Mouse (Mus musculus): ENCODE measurements at regions not wholly inside any gene's neighbourhood (a gene's known extent, or its start where the extent isn't known, plus 50 kb on each side); places are given as distances from the start of the nearest gene placed in this dataset.

GRCm38 (mm10) chr9:47054595-47054994, 56.1 kb downstream of the Gm4791 start:
- no peak for DNase-seq (ENCODE audit: low spot score in 2 of 2)

GRCm38 (mm10) chr9:47055558-47055957, 57.0 kb downstream of the Gm4791 start:
- DNase-seq (ENCODE audit: low spot score in 2 of 2) = no peak

DNA sequence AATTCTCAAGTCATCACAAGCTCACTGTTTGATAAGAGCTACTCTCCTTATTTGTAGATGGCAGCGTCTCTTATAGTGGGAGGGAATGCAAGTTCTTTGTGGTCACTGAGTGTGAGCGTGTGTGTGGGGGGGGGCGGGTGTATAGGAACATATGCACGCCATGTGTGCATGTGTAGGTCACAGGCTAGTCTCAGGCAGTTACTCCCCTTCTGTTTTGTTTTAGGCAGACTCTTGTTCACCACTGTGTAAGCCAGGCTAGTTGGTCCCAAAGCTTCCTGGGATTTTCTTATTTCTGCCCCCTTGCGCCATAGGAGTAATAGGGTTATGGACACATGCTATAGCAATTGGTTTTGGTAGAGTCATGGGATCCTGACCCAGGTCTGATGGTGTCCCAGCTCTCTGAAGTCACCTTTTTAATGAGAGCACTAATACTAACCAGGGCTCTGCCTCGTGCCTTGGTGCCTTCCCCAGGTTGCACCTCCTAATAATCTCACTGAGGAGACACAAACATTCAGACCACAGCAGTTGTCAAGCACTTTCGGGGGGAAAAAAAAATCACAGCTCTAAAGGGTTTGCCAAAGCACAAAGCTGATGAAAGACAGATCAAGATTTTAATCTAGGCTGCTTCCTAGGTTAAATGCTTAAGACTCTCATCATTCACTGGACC, 60.9 kb downstream of the Gm4791 start:
- no peak for DNase-seq (ENCODE audit: low spot score in 2 of 2)

- no peak for DNase-seq (ENCODE audit: low spot score in 2 of 2)
These were observed 62.2 kb downstream of the Gm4791 start for GRCm38 (mm10) chr9:47060757-47061156.

DNA sequence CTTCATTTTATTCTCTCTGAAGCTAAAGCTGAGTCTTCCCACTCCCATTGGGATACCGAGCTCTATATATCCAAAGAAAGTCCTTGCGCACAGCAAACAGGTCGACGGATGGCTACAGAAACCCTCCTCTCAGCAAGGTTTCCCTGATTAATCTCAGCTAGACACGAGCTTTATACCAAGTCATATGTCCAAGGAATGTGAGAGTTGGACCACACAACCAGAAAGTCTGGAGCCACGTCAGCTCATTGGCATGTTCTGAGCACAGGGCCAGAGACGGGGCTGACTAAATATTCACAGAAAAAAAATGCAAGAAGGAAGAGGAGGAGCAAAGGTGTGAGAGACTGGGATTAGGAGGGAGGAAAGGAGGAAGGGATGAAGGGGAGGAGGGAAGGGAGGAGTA, 64.0 kb downstream of the Gm4791 start:
- DNase-seq (ENCODE audit: low spot score in 2 of 2) = peak in 1 of 2 experiments; percentile 3

DNA sequence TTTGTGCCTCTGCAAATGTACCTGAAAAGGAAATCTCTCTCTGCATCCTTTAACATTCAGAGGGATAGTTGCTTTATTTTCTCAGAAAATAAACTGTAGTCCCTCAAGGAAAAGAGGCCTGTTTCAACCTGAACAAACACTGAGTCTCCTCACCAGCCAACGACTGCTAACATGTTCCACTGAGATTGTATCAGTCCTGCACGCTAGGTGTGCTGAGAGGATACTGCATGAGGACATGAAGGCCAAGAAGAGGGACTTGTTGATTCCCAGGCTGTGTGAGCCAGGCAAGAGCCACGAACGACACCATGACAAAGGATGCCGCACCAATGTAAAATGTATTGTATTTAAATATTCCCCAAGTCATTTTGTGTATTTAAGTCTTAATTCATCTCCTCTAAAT, 65.2 kb downstream of the Gm4791 start:
- DNase-seq (ENCODE audit: low spot score in 2 of 2) = no peak

- no peak for DNase-seq (ENCODE audit: low spot score in 2 of 2)
These were observed 66.0 kb downstream of the Gm4791 start for GRCm38 (mm10) chr9:47064463-47065032.

- DNase-seq (ENCODE audit: low spot score in 2 of 2) = no peak
These were observed 70.9 kb downstream of the Gm4791 start for GRCm38 (mm10) chr9:47069436-47069835.

- DNase-seq (ENCODE audit: low spot score in 2 of 2) = no peak
These were observed 72.4 kb downstream of the Gm4791 start for GRCm38 (mm10) chr9:47070958-47071357.

DNA sequence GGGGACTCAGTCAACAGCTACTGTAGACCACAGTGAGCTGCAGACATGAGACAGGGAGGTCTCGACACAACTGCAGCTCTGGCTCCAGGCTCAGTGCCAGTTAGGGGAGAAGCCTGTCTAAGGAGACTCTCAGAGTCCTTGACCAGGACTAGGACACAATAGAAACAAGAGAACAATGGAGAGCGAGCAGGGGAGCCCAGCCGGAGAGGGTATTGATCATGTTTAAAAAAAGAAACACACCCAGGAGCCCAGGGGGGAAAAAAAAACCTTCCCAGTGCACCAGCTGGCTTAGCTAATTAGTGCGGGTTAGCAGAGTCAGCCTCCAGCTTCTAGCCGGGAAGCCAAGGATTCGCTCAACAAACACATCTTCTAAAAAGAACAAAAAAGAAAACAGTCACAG, 78.4 kb downstream of the Gm4791 start:
- DNase-seq (ENCODE audit: low spot score in 2 of 2) = no peak

DNA sequence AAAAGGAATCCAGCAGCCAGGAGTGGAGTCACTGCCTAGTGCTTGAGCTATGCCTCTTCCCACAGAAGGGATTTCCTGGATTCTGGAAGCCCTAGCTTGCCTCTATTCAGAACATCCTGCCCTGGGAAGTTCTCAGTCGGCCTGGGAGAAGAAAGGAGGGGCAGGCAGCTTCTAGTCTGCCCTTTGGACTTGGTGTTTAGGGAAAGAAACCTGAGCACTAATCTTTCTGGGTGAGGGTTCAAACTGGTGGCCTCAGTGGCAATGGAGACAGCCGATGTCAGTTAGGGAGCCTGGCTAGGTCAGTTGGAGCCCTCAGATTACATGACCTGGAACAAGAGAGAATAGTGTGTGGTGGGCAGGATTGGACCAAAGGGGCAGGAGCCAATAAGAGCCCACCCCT, 78.9 kb downstream of the Gm4791 start:
- no peak for DNase-seq (ENCODE audit: low spot score in 2 of 2)

GRCm38 (mm10) chr9:47077945-47078344, 79.4 kb downstream of the Gm4791 start:
- no peak for DNase-seq (ENCODE audit: low spot score in 2 of 2)

DNA sequence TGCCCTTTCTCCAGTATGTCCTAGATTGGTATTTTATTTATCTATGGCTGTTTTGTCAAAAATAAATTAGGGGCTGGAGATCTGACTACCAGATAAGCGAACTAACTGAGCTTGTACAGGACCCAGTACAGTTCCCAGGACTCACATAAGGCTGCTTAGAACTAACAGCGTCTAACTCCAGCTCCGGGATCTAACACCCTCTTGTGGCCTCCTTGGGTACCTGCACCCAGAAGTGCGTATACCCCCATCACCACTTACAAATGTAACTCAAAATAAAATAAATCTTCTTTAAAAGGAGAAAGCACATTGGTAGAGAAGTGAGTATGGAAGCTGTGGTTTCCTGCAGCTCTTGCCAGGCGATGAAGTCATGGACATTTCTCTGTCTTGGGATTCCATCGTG, 82.9 kb downstream of the Gm4791 start:
- DNase-seq (ENCODE audit: low spot score in 2 of 2) = no peak

- no peak for DNase-seq (ENCODE audit: low spot score in 2 of 2)
These were observed 93.3 kb downstream of the Gm4791 start for GRCm38 (mm10) chr9:47091796-47092195.

DNA sequence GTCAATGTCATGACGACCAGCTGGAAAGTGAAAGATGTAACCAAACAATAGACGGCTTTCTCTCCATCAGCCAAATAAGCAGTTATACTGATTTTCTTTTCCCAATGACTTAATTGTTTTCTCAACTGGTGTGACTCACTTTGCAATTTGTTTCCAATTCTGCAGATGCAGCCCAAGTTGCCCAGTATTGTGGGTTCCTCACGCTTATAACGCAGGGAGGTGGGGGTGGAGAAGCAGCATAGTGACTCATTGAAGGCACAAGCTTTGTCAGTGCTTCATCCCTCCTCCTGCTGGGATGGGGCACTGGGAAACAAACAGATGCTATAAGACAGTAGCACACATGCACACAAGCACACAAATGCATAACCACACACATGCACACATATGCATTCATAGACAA, 97.1 kb downstream of the Gm4791 start:
- DNase-seq (ENCODE audit: low spot score in 2 of 2) = no peak

GRCm38 (mm10) chr9:47103316-47103715, 104.8 kb downstream of the Gm4791 start:
- no peak for DNase-seq (ENCODE audit: low spot score in 2 of 2)

DNA sequence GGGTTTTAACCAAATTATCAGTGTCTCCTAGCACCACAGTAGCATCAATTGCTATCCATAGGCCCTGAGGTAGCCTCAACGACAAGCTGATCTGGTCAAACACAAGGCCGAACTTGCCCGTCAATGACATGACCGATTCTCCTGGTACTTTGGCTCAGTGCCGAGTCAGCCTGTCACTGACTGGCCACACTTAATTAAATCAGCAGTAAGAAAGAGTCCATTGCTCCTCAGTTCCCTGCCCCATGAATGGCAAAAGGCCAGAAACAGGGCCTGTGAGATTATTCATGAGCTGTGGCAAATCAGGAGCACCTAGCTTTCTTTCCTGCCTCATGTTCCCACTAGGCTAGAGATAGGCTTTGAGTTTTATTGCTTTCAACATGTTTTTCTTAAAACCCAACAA, 105.4 kb downstream of the Gm4791 start:
- no peak for DNase-seq (ENCODE audit: low spot score in 2 of 2)

- no peak for DNase-seq (ENCODE audit: low spot score in 2 of 2)
These were observed 109.6 kb downstream of the Gm4791 start for GRCm38 (mm10) chr9:47108096-47108495.

DNA sequence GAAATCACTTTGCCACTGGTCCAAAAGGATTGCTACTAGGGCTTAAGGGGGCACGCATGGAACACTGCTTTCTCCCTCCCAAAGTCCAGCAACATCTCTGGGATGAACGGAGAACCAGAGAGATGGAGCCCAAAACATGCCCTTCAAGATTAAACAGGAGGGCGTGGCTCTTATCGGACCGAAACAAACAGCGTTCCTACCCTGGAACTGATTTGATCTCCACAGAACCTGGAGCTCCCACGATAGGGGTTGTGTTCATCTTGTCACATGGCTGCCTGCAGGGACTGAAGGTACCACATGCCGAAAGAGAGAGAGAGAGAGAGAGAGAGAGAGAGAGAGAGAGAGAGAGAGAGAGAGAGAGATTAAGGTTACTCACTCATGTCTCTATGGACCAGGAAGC, 120.7 kb downstream of the Gm4791 start:
- no peak for DNase-seq (ENCODE audit: low spot score in 2 of 2)

DNA sequence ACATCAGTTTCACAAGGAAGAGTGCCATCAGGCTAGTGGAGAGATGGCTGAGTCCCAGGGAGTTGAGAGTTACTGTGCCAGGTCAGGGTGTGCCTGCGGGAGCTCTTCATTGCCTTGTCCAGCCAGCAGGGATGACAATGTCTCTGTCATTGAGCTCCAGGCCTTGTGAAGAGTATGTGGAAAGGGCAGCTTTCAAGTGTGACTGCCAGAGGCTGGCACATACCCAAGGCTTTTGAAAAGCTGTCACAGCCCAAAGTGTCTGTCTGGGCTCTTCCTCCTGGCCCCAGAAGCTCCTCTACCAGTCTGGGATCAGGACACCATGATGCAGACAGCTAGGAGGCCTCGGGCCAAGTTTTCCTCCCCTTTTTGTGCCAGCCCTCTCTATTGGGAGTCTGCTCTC, 124.6 kb downstream of the Gm4791 start:
- no peak for DNase-seq (ENCODE audit: low spot score in 2 of 2)

DNA sequence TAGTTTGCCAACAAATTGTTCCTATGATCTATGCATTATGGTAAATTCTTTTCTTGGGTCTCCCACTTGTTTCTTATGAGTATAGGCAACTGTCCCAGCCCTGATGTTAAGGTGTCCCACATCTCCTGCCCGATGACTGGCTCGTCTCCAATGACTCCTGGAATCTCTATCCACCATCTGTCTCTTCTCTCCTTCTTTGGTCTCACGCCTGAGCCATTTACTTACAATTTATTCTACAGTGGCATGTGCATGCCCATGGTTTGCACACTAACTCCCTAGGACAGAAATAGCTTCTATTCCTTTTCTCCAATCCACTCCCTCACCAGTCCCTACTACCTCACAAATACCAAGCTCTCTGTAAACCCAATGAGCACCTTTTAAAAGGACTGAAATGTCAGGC, 127.0 kb downstream of the Gm4791 start:
- no peak for DNase-seq (ENCODE audit: low spot score in 2 of 2)

DNA sequence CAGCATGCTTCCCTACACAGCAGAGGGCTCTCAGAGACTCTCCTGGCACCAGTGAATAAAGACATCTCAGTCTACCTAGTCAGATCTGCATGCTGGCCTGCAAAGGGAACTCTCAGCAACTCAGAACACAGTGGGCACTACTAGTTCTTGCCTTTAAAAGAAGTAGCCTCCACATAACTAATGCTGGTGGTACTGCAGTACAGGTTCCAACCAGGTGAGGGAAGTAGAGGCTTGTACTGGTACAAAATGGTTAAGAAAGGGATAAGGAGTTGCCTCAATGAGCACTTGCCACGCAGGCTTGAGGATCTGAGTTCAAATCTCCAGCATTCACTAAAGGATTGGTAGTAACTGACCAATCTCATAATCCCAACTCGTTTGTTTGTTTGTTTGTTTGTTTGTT, 127.7 kb downstream of the Gm4791 start:
- DNase-seq (ENCODE audit: low spot score in 2 of 2) = peak in 1 of 2 experiments; percentile 3

GRCm38 (mm10) chr9:47127756-47128424, 129.3 kb downstream of the Gm4791 start:
- DNase-seq (ENCODE audit: low spot score in 2 of 2) = no peak
